Mouse (Mus musculus) small intestine, adult 2 months (tissue): Measurements from ENCODE around the gene Kif5a.

Experiments
- CTCF ChIP-seq: fragments of 200-500 bp; IDR thresholded peaks from 2 replicates; pipeline ENCODE4 v1.5.1; 2012; ENCODE audit warnings: low read depth, mild to moderate bottlenecking, control low read depth, inconsistent platforms, low read length, moderate library complexity, mixed read lengths; ENCODE audit not compliant: insufficient replicate concordance, insufficient read length; ENCODE audit errors: extremely low read depth
- POLR2A ChIP-seq: fragments of 200-500 bp; IDR thresholded peaks from 2 replicates; pipeline ENCODE4 v1.6.1; 2012; ENCODE audit warnings: low read depth, mild to moderate bottlenecking, control low read depth, inconsistent platforms, low read length, moderate library complexity

DNA sequence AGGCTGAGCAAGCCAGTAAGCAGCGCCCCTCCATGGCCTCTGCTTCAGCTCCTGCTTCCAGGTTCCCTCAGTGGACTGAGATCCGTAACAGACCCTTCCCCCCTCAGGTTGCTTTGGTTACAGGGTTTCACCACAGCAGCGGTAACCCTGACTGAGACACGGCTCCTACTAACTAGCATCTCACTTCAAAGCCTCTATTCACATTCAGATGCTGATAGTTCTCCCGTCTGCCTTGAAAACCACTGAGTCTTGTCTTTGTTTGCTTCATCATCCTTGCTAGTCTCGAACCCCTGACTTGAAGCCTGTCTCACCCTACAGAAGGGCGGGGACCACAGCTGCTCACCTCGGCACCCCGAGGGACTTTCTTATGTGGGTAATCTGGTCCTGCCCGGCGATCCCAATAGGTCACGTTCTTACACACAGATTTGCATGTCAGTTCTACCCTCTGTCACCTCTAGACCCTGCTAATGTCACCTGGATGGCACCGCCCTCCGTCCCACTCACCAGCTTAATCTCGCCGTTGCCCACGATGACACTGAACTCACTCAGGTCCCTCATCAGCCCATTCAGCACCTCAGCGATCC is 24.8 kb downstream of the Kif5a start:
- TF ChIP-seq POLR2A (no peak), CTCF (no peak)
